In the genomic region with DNA sequence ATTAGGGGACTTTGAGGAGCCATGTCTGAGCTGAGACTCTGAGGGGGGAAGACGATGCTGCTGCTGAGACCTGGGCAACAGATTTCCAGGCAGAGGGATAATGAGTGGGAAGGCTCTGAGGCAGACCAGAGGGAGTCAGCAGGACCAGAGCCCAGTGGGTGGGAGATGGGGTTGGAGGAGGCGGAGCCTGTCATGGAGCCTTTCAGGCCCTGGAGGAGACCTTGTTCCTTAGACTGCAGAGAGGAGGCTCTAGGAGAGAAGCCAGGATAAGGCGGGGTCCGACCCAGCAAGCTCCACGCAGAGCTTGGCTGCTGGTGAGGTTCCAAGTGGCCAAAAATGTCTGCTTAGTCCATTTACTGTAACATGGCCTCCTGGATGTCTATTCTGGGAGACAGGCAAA, we compare ENCODE assay signal across 10 mouse cellular contexts. TPM values are rescaled to one million over a fixed set of nuclear protein-coding genes. Genes with fewer than 3 reads are reported as not detected.
A peak's percentile ranks its signal among the peaks of the same experiment; 100 is the strongest.
DNase-seq lines count a peak whose midpoint lies in the region; ATAC-seq lines count a peak whose summit lies in the region.
"Had no signal": no experiment of that assay in that cellular context is flagged by ENCODE, and none has a peak within 500 bp of the region (broad histone marks: within the 10 kb centered on the region; RNA-seq: fewer than 3 reads in every experiment).

No protein-coding gene starts in this region.

- H3K9me3 ChIP-seq in lung, embryonic 16.5 days (ENCODE audit: control insufficient read depth, low read length), result no peaks in the 10 kb centered on the region

- ATAC-seq in lung, embryonic 16.5 days (ENCODE audit: low read depth), result peak; percentile 90
- no peak for ATAC-seq in activated CD4-positive, CD25-positive, alpha-beta regulatory T cell, adult 4 months

- H3K4me2 ChIP-seq in lung, embryonic 16.5 days (ENCODE audit: low read depth, low read length), result no peak overlapping the region

- peak overlapping the region; percentile 24; the same call in 1 of the 2 replicates for H3K27ac ChIP-seq in lung, embryonic 16.5 days (ENCODE audit: low read length)

- WGBS in lung, embryonic 16.5 days, result 18% methylated on average over 5 of the region's 5 CpGs

- peaks cover 4% of the 10 kb centered on the region; the same call in 1 of the 2 replicates for H3K4me1 ChIP-seq in lung, embryonic 16.5 days (replicated peaks; ENCODE audit: control insufficient read depth, insufficient read depth, low read length)

- H3K27me3 ChIP-seq in lung, embryonic 16.5 days (ENCODE audit: control insufficient read depth, insufficient read depth, low read depth, low read length), result no peaks in the 10 kb centered on the region

- H3K4me3 ChIP-seq in lung, embryonic 16.5 days (ENCODE audit: low read length), result no peak overlapping the region
- H3K4me3 ChIP-seq: myocyte had no signal

- DNase-seq in cerebellum, postnatal 10 days, result peak; percentile 62 to 64
- no peak for DNase-seq in cerebellum, adult 18-20 months
- DNase-seq in lung, adult 18-20 months, result no peak
- peak; percentile 30 for DNase-seq in heart, adult 8-10 months (ENCODE audit: low spot score)
- DNase-seq in lung, postnatal 36 days, result peak; percentile 31
- DNase-seq in cerebellum, adult 9-10 months, result no peak
- DNase-seq: kidney, postnatal 36 days had no signal

- H3K36me3 ChIP-seq in lung, embryonic 16.5 days (ENCODE audit: control insufficient read depth, insufficient read depth, low read length), result no peaks in the 10 kb centered on the region

- no peak overlapping the region for H3K9ac ChIP-seq in lung, embryonic 16.5 days (ENCODE audit: low read length)

RNA-seq across cellular contexts. Expression of a gene that starts 12.6 kb away (rescaled TPM):
- polyA plus RNA-seq in lung, embryonic 16.5 days (2015; fragmentation: Nextera tagmentation; extraction: Ambion mirVana), result 73.5 and 80.7 TPM in 2 replicates
- total RNA-seq in heart, adult 8-10 months (2022), result 10 to 100 TPM; 15.5 to 20.3 (median 18.9) TPM
- polyA plus RNA-seq in activated CD4-positive, CD25-positive, alpha-beta regulatory T cell, adult 4 months (2017; shearing (Covaris generic)), result 10 to 100 TPM in 1 of 2 experiments, 1 to 10 TPM in 1; 8.4 to 15.1 TPM

RNA-seq across cellular contexts. Expression of a gene that starts 13.1 kb away (rescaled TPM):
- polyA plus RNA-seq in lung, embryonic 16.5 days (2015; fragmentation: Nextera tagmentation; extraction: Ambion mirVana), result 0.39 and 0.60 TPM in 2 replicates
- total RNA-seq in heart, adult 8-10 months (2022), result under 1 TPM in 3 of 4 experiments, not detected in 1; 0.33 to 0.69 (median 0.47) TPM
- not detected for polyA plus RNA-seq in activated CD4-positive, CD25-positive, alpha-beta regulatory T cell, adult 4 months (2017; shearing (Covaris generic))

RNA-seq across cellular contexts. Expression of a gene that starts 42.5 kb away (rescaled TPM):
- polyA plus RNA-seq in lung, embryonic 16.5 days (2015; fragmentation: Nextera tagmentation; extraction: Ambion mirVana), result 2.2 and 2.4 TPM in 2 replicates
- total RNA-seq in heart, adult 8-10 months (2022), result 1 to 10 TPM; 1.3 to 2.0 (median 1.8) TPM
- under 1 TPM; 0.09 to 0.11 TPM for polyA plus RNA-seq in activated CD4-positive, CD25-positive, alpha-beta regulatory T cell, adult 4 months (2017; shearing (Covaris generic))

RNA-seq across cellular contexts. Expression of a gene that starts 44.4 kb away (rescaled TPM):
- 43.2 and 52.8 TPM in 2 replicates for polyA plus RNA-seq in lung, embryonic 16.5 days (2015; fragmentation: Nextera tagmentation; extraction: Ambion mirVana)
- total RNA-seq in heart, adult 8-10 months (2022), result 1 to 10 TPM; 7.2 to 8.4 (median 8.0) TPM
- 100 to 1,000 TPM; 505 to 519 TPM for polyA plus RNA-seq in activated CD4-positive, CD25-positive, alpha-beta regulatory T cell, adult 4 months (2017; shearing (Covaris generic))

Comparison
In these comparisons a context has a peak if more than half of its experiments do, and no peak if none do; other contexts are left out.
1. DNase-seq: peak in cerebellum, postnatal 10 days (2 of 2), heart, adult 8-10 months (single experiment) and lung, postnatal 36 days (single experiment); none in cerebellum, adult 18-20 months (0 of 2), lung, adult 18-20 months (0 of 2) and cerebellum, adult 9-10 months (single experiment).